Mouse (Mus musculus): ENCODE data around the gene H60b.
"Not testable (repeated sequence)": the region's sequence is repeated elsewhere in the genome, so short reads cannot be mapped to it uniquely, and the experiment has no call there.

GRCm38 (mm10) chr10:22151056-22151862 lies 7.1 kb upstream of the H60b start:
- TF ChIP-seq CTCF (IDR thresholded peaks at IDR 0.05; ENCODE audit: borderline replicate concordance, extremely low read depth, insufficient read depth, insufficient read length); POLR2A (IDR thresholded peaks at IDR 0.05; ENCODE audit: borderline replicate concordance, extremely low read depth, insufficient read depth, insufficient read length, poor library complexity, severe bottlenecking): not testable (repeated sequence)

Data from brain, embryonic 14.5 days (tissue).